Mouse (Mus musculus): ENCODE data around the gene 4930469K13Rik. TPM values are rescaled to one million over a fixed set of nuclear protein-coding genes. Genes with fewer than 3 reads are reported as not detected.

4930469K13Rik gene
- polyA plus RNA-seq, 1 experiment from 2014 or later, result not detected

GRCm38 (mm10) chr11:34087064-34087463, 11.3 kb downstream of the 4930469K13Rik start:
- WGBS, result 67% methylated on average over 3 of the region's 3 CpGs
- no peak for ATAC-seq (ENCODE audit: low FRiP score, low TSS enrichment)
- Histone ChIP-seq H3K4me2 (replicated peaks; ENCODE audit: low read depth, low read length) (no peak overlapping the region), H3K36me3 (ENCODE audit: control insufficient read depth, insufficient read depth, low read length) (no peaks in the 10 kb centered on the region), H3K9ac (ENCODE audit: low read depth, low read length) (no peak overlapping the region), H3K27me3 (ENCODE audit: control insufficient read depth, insufficient read depth, low read length) (no peaks in the 10 kb centered on the region), H3K27ac (ENCODE audit: low read depth, low read length) (no peak overlapping the region), H3K9me3 (ENCODE audit: control insufficient read depth, low read length) (no peaks in the 10 kb centered on the region), H3K4me3 (ENCODE audit: low read length) (no peak overlapping the region), H3K4me1 (ENCODE audit: control insufficient read depth, insufficient read depth, low read length) (no peaks in the 10 kb centered on the region)

- no peak overlapping the region for H3K27ac ChIP-seq (ENCODE audit: low read depth, low read length)
- 86% methylated on average over 8 of the region's 8 CpGs for WGBS
- no peak for ATAC-seq (ENCODE audit: low FRiP score, low TSS enrichment)
Measured at GRCm38 (mm10) chr11:34086164-34086751, 12.1 kb downstream of the 4930469K13Rik start.

GRCm38 (mm10) chr11:34084639-34085038, 13.7 kb downstream of the 4930469K13Rik start:
- no peaks in the 10 kb centered on the region for H3K4me1 ChIP-seq (ENCODE audit: control insufficient read depth, insufficient read depth, low read length)
- 54% methylated on average over 2 of the region's 2 CpGs for WGBS
- no peak overlapping the region for H3K4me2 ChIP-seq (replicated peaks; ENCODE audit: low read depth, low read length)
- H3K9ac ChIP-seq (ENCODE audit: low read depth, low read length), result no peak overlapping the region
- no peaks in the 10 kb centered on the region for H3K27me3 ChIP-seq (ENCODE audit: control insufficient read depth, insufficient read depth, low read length)
- H3K4me3 ChIP-seq (ENCODE audit: low read length), result no peak overlapping the region
- no peak overlapping the region for H3K27ac ChIP-seq (ENCODE audit: low read depth, low read length)
- H3K36me3 ChIP-seq (ENCODE audit: control insufficient read depth, insufficient read depth, low read length), result no peaks in the 10 kb centered on the region
- ATAC-seq (ENCODE audit: low FRiP score, low TSS enrichment), result no peak
- no peaks in the 10 kb centered on the region for H3K9me3 ChIP-seq (ENCODE audit: control insufficient read depth, low read length)

More at GRCm38 (mm10) chr11:34086164-34086751, 12.1 kb downstream of the 4930469K13Rik start:
- Histone ChIP-seq H3K27me3 (ENCODE audit: control insufficient read depth, insufficient read depth, low read length) (no peaks in the 10 kb centered on the region), H3K36me3 (ENCODE audit: control insufficient read depth, insufficient read depth, low read length) (no peaks in the 10 kb centered on the region), H3K4me3 (ENCODE audit: low read length) (no peak overlapping the region), H3K4me1 (ENCODE audit: control insufficient read depth, insufficient read depth, low read length) (no peaks in the 10 kb centered on the region), H3K4me2 (replicated peaks; ENCODE audit: low read depth, low read length) (no peak overlapping the region), H3K9me3 (ENCODE audit: control insufficient read depth, low read length) (no peaks in the 10 kb centered on the region), H3K9ac (ENCODE audit: low read depth, low read length) (no peak overlapping the region)

- H3K27me3 ChIP-seq (ENCODE audit: control insufficient read depth, insufficient read depth, low read length), result no peaks in the 10 kb centered on the region
- no peak overlapping the region for H3K4me2 ChIP-seq (replicated peaks; ENCODE audit: low read depth, low read length)
- no peaks in the 10 kb centered on the region for H3K36me3 ChIP-seq (ENCODE audit: control insufficient read depth, insufficient read depth, low read length)
- no peak overlapping the region for H3K4me3 ChIP-seq (ENCODE audit: low read length)
- no peak overlapping the region for H3K27ac ChIP-seq (ENCODE audit: low read depth, low read length)
- no peak overlapping the region for H3K9ac ChIP-seq (ENCODE audit: low read depth, low read length)
- no peak for ATAC-seq (ENCODE audit: low FRiP score, low TSS enrichment)
- WGBS, result 75% methylated on average over 7 of the region's 7 CpGs
- no peaks in the 10 kb centered on the region for H3K9me3 ChIP-seq (ENCODE audit: control insufficient read depth, low read length)
- H3K4me1 ChIP-seq (ENCODE audit: control insufficient read depth, insufficient read depth, low read length), result no peaks in the 10 kb centered on the region
Measured at GRCm38 (mm10) chr11:34083795-34084194, 14.6 kb downstream of the 4930469K13Rik start.

GRCm38 (mm10) chr11:34079542-34080464, 18.6 kb downstream of the 4930469K13Rik start:
- WGBS, result 39% methylated on average over 6 of the region's 6 CpGs

GRCm38 (mm10) chr11:34078581-34078980, 19.8 kb downstream of the 4930469K13Rik start:
- no peak for ATAC-seq (ENCODE audit: low FRiP score, low TSS enrichment)
- Histone ChIP-seq H3K9me3 (ENCODE audit: control insufficient read depth, low read length) (no peaks in the 10 kb centered on the region), H3K4me1 (ENCODE audit: control insufficient read depth, insufficient read depth, low read length) (no peaks in the 10 kb centered on the region), H3K36me3 (ENCODE audit: control insufficient read depth, insufficient read depth, low read length) (no peaks in the 10 kb centered on the region), H3K4me3 (ENCODE audit: low read length) (no peak overlapping the region), H3K4me2 (replicated peaks; ENCODE audit: low read depth, low read length) (no peak overlapping the region), H3K27me3 (ENCODE audit: control insufficient read depth, insufficient read depth, low read length) (no peaks in the 10 kb centered on the region), H3K9ac (ENCODE audit: low read depth, low read length) (no peak overlapping the region), H3K27ac (ENCODE audit: low read depth, low read length) (no peak overlapping the region)
- WGBS, result 86% methylated on average over 7 of the region's 7 CpGs

More at GRCm38 (mm10) chr11:34079542-34080464, 18.6 kb downstream of the 4930469K13Rik start:
- H3K9me3 ChIP-seq (ENCODE audit: control insufficient read depth, low read length), result no peaks in the 10 kb centered on the region
- no peak overlapping the region for H3K4me3 ChIP-seq (ENCODE audit: low read length)
- no peaks in the 10 kb centered on the region for H3K27me3 ChIP-seq (ENCODE audit: control insufficient read depth, insufficient read depth, low read length)
- H3K4me2 ChIP-seq (replicated peaks; ENCODE audit: low read depth, low read length), result no peak overlapping the region
- H3K4me1 ChIP-seq (ENCODE audit: control insufficient read depth, insufficient read depth, low read length), result no peaks in the 10 kb centered on the region
- H3K9ac ChIP-seq (ENCODE audit: low read depth, low read length), result no peak overlapping the region
- no peaks in the 10 kb centered on the region for H3K36me3 ChIP-seq (ENCODE audit: control insufficient read depth, insufficient read depth, low read length)
- ATAC-seq (ENCODE audit: low FRiP score, low TSS enrichment), result no peak
- H3K27ac ChIP-seq (ENCODE audit: low read depth, low read length), result no peak overlapping the region

- Histone ChIP-seq H3K9ac (ENCODE audit: low read depth, low read length) (no peak overlapping the region), H3K27me3 (ENCODE audit: control insufficient read depth, insufficient read depth, low read length) (no peaks in the 10 kb centered on the region), H3K4me2 (replicated peaks; ENCODE audit: low read depth, low read length) (no peak overlapping the region), H3K4me1 (ENCODE audit: control insufficient read depth, insufficient read depth, low read length) (no peaks in the 10 kb centered on the region), H3K36me3 (ENCODE audit: control insufficient read depth, insufficient read depth, low read length) (no peaks in the 10 kb centered on the region), H3K9me3 (ENCODE audit: control insufficient read depth, low read length) (no peaks in the 10 kb centered on the region), H3K27ac (ENCODE audit: low read depth, low read length) (no peak overlapping the region), H3K4me3 (ENCODE audit: low read length) (no peak overlapping the region)
- ATAC-seq (ENCODE audit: low FRiP score, low TSS enrichment), result no peak
- 88% methylated on average over 2 of the region's 2 CpGs for WGBS
Measured at GRCm38 (mm10) chr11:34077870-34078269, 20.5 kb downstream of the 4930469K13Rik start.

- Histone ChIP-seq H3K9me3 (ENCODE audit: control insufficient read depth, low read length) (no peaks in the 10 kb centered on the region), H3K27me3 (ENCODE audit: control insufficient read depth, insufficient read depth, low read length) (no peaks in the 10 kb centered on the region), H3K9ac (ENCODE audit: low read depth, low read length) (no peak overlapping the region), H3K36me3 (ENCODE audit: control insufficient read depth, insufficient read depth, low read length) (no peaks in the 10 kb centered on the region), H3K4me3 (ENCODE audit: low read length) (no peak overlapping the region), H3K4me1 (ENCODE audit: control insufficient read depth, insufficient read depth, low read length) (no peaks in the 10 kb centered on the region), H3K27ac (ENCODE audit: low read depth, low read length) (no peak overlapping the region), H3K4me2 (replicated peaks; ENCODE audit: low read depth, low read length) (no peak overlapping the region)
- ATAC-seq (ENCODE audit: low FRiP score, low TSS enrichment), result 0 out of 2 replicates have a peak, but pooled peaks have one; percentile 60
- WGBS, result 15% methylated on average over 15 of the region's 15 CpGs
Measured at GRCm38 (mm10) chr11:34073776-34074175, 24.6 kb downstream of the 4930469K13Rik start.

- WGBS, result 76% methylated on average over 4 of the region's 4 CpGs
- no peaks in the 10 kb centered on the region for H3K36me3 ChIP-seq (ENCODE audit: control insufficient read depth, insufficient read depth, low read length)
- H3K9me3 ChIP-seq (ENCODE audit: control insufficient read depth, low read length), result no peaks in the 10 kb centered on the region
- no peak for ATAC-seq (ENCODE audit: low FRiP score, low TSS enrichment)
- no peaks in the 10 kb centered on the region for H3K4me1 ChIP-seq (ENCODE audit: control insufficient read depth, insufficient read depth, low read length)
- H3K4me3 ChIP-seq (ENCODE audit: low read length), result no peak overlapping the region
- H3K4me2 ChIP-seq (replicated peaks; ENCODE audit: low read depth, low read length), result no peak overlapping the region
- H3K9ac ChIP-seq (ENCODE audit: low read depth, low read length), result no peak overlapping the region
- no peaks in the 10 kb centered on the region for H3K27me3 ChIP-seq (ENCODE audit: control insufficient read depth, insufficient read depth, low read length)
- H3K27ac ChIP-seq (ENCODE audit: low read depth, low read length), result no peak overlapping the region
Measured at GRCm38 (mm10) chr11:34072309-34072708, 26.0 kb downstream of the 4930469K13Rik start.
